Mouse (Mus musculus): ENCODE measurements at regions not wholly inside any gene's neighbourhood (a gene's known extent, or its start where the extent isn't known, plus 50 kb on each side); places are given as distances from the start of the nearest gene placed in this dataset.

- in situ Hi-C loops (cut with MboI, MseI), result no loop called here
Observed at GRCm38 (mm10) chr11:111689899-111690298, 623.9 kb downstream of the Kcnj2 start.

- in situ Hi-C loops (cut with MboI, MseI), result no loop called here
Observed at GRCm38 (mm10) chr11:111691512-111691911, 625.5 kb downstream of the Kcnj2 start.

- in situ Hi-C loops (cut with MboI, MseI), result no loop called here
Observed at GRCm38 (mm10) chr11:111696668-111697067, 630.7 kb downstream of the Kcnj2 start.

GRCm38 (mm10) chr11:111699862-111700261, 633.9 kb downstream of the Kcnj2 start:
- in situ Hi-C loops (cut with MboI, MseI), result no loop called here

GRCm38 (mm10) chr11:111706882-111707281, 640.9 kb downstream of the Kcnj2 start:
- in situ Hi-C loops (cut with MboI, MseI), result no loop called here

- in situ Hi-C loops (cut with MboI, MseI), result no loop called here
Observed at GRCm38 (mm10) chr11:111715401-111715800, 649.4 kb downstream of the Kcnj2 start.

- in situ Hi-C loops (cut with MboI, MseI), result no loop called here
Observed at GRCm38 (mm10) chr11:111722276-111722675, 656.3 kb downstream of the Kcnj2 start.

GRCm38 (mm10) chr11:111728148-111728547, 662.2 kb downstream of the Kcnj2 start:
- in situ Hi-C loops (cut with MboI, MseI), result no loop called here

- in situ Hi-C loops (cut with MboI, MseI), result no loop called here
Observed at GRCm38 (mm10) chr11:111732096-111732495, 666.1 kb downstream of the Kcnj2 start.

- in situ Hi-C loops (cut with MboI, MseI), result no loop called here
Observed at GRCm38 (mm10) chr11:111735446-111735845, 669.5 kb downstream of the Kcnj2 start.

GRCm38 (mm10) chr11:111735961-111736360, 670.0 kb downstream of the Kcnj2 start:
- in situ Hi-C loops (cut with MboI, MseI), result no loop called here

GRCm38 (mm10) chr11:111743356-111743755, 677.4 kb downstream of the Kcnj2 start:
- in situ Hi-C loops (cut with MboI, MseI), result no loop called here

GRCm38 (mm10) chr11:111747262-111747946, 681.4 kb downstream of the Kcnj2 start:
- in situ Hi-C loops (cut with MboI, MseI), result no loop called here

- in situ Hi-C loops (cut with MboI, MseI), result no loop called here
Observed at GRCm38 (mm10) chr11:111747947-111748322, 682.0 kb downstream of the Kcnj2 start.

GRCm38 (mm10) chr11:111748496-111748895, 682.5 kb downstream of the Kcnj2 start:
- in situ Hi-C loops (cut with MboI, MseI), result no loop called here

- in situ Hi-C loops (cut with MboI, MseI), result loop anchor here in 1 of 2 experiments (10.0 kb wide), 1 partner anchor 300 kb away; no protein-coding TSS in a partner anchor
Observed at GRCm38 (mm10) chr11:111754735-111755134, 688.8 kb downstream of the Kcnj2 start.

GRCm38 (mm10) chr11:111763081-111763480, 697.1 kb downstream of the Kcnj2 start:
- in situ Hi-C loops (cut with MboI, MseI), result no loop called here

- in situ Hi-C loops (cut with MboI, MseI), result no loop called here
Observed at GRCm38 (mm10) chr11:111766371-111767011, 700.5 kb downstream of the Kcnj2 start.

GRCm38 (mm10) chr11:111767012-111767392, 701.0 kb downstream of the Kcnj2 start:
- in situ Hi-C loops (cut with MboI, MseI), result no loop called here

GRCm38 (mm10) chr11:111774108-111774679, 708.2 kb downstream of the Kcnj2 start:
- in situ Hi-C loops (cut with MboI, MseI), result no loop called here

GRCm38 (mm10) chr11:111781321-111781720, 715.4 kb downstream of the Kcnj2 start:
- in situ Hi-C loops (cut with MboI, MseI), result loop anchor here in 1 of 2 experiments (10.0 kb wide), 1 partner anchor 1157 kb away; no protein-coding TSS in a partner anchor

GRCm38 (mm10) chr11:111791267-111791926, 725.4 kb downstream of the Kcnj2 start:
- in situ Hi-C loops (cut with MboI, MseI), result no loop called here

Measured in T-helper 17 cell (primary cell).